Comparison of ENCODE assay signal across 23 mouse cellular contexts in genomic region chr11:102279595-102279994, GRCm38 (mm10). TPM values are rescaled to one million over a fixed set of nuclear protein-coding genes. Genes with fewer than 3 reads are reported as not detected.
"Had no signal": no experiment of that assay in that cellular context is flagged by ENCODE, and none has a peak within 500 bp of the region (broad histone marks: within the 10 kb centered on the region; RNA-seq: fewer than 3 reads in every experiment).

No protein-coding gene starts in this region.

- DNase-seq: heart, adult 18-20 months; heart, postnatal 10 days; heart, postnatal 4 days; kidney, adult 11 months; kidney, adult 2 months; kidney, adult 9 months; kidney, postnatal 14 days; kidney, postnatal 36 days; layer of hippocampus, adult 9-11 months; layer of hippocampus, postnatal 36 days; left cerebral cortex, postnatal 4 days; liver, embryonic 13.5 days had no signal

- H3K4me3 ChIP-seq: heart, embryonic 10.5 days; heart, embryonic 12.5 days; hindbrain, embryonic 10.5 days; hindbrain, embryonic 12.5 days; kidney, embryonic 15.5 days; limb, embryonic 13.5 days; limb, embryonic 15.5 days; liver, embryonic 13.5 days; liver, embryonic 15.5 days had no signal

- H3K27ac ChIP-seq: heart, embryonic 10.5 days; hindbrain, embryonic 10.5 days; hindbrain, embryonic 12.5 days; hindbrain, embryonic 14.5 days; kidney, embryonic 15.5 days; kidney, postnatal 0 days; limb, embryonic 13.5 days; limb, embryonic 15.5 days; liver, embryonic 13.5 days; liver, embryonic 15.5 days had no signal

RNA-seq across cellular contexts. Expression of gene BC030867, which starts 30.9 kb away (rescaled TPM):
- total RNA-seq: liver, adult 2 months had no signal
